Mouse (Mus musculus): ENCODE results near the gene Dscaml1. TPM values are rescaled to one million over a fixed set of nuclear protein-coding genes. Genes with fewer than 3 reads are reported as not detected.

The Dscaml1 gene
- polyA plus RNA-seq (2015; fragmentation: Nextera tagmentation; extraction: Ambion mirVana), result 0.09 and 0.24 TPM in 2 replicates

- Histone ChIP-seq H3K4me1 (replicated peaks; ENCODE audit: insufficient read depth, low read length) (peaks cover 9% of the 10 kb centered on the region), H3K9ac (ENCODE audit: low read depth, low read length) (no peak within 1 kb of the TSS), H3K9me3 (replicated peaks; ENCODE audit: low read length) (no peaks in the 10 kb centered on the region), H3K27ac (no peak within 1 kb of the TSS), H3K36me3 (ENCODE audit: insufficient read depth, low read length) (no peaks in the 10 kb centered on the region), H3K27me3 (ENCODE audit: insufficient read depth, low read length) (peaks cover 29% of the 10 kb centered on the region), H3K4me2 (ENCODE audit: low read length) (no peak within 1 kb of the TSS), H3K4me3 (replicated peaks; ENCODE audit: low read depth, low read length) (no peak within 1 kb of the TSS)
- WGBS, result 87% methylated on average over 4 of the region's 4 CpGs
- ATAC-seq (replicated peaks; ENCODE audit: low FRiP score, low read depth) (no peak), DNase-seq (ENCODE audit: low spot score) (no peak)
- TF ChIP-seq CTCF (IDR thresholded peaks at IDR 0.05; ENCODE audit: low read depth), result no peak
These were observed at the start of gene Dscaml1 for GRCm38 (mm10) chr9:45426456-45426855. TSS of gene Dscaml1 (plus strand) at chr9:45426628.

- DNase-seq (ENCODE audit: low spot score), result no peak
- ATAC-seq (replicated peaks; ENCODE audit: low FRiP score, low read depth), result no peak
- Histone ChIP-seq H3K9me3 (replicated peaks; ENCODE audit: low read length) (no peaks in the 10 kb centered on the region), H3K27ac (no peak overlapping the region), H3K4me1 (replicated peaks; ENCODE audit: insufficient read depth, low read length) (peaks cover 19% of the 10 kb centered on the region), H3K27me3 (ENCODE audit: insufficient read depth, low read length) (no peaks in the 10 kb centered on the region), H3K4me2 (ENCODE audit: low read length) (no peak overlapping the region), H3K4me3 (replicated peaks; ENCODE audit: low read depth, low read length) (no peak overlapping the region), H3K9ac (ENCODE audit: low read depth, low read length) (no peak overlapping the region), H3K36me3 (ENCODE audit: insufficient read depth, low read length) (no peaks in the 10 kb centered on the region)
- no peak for TF ChIP-seq CTCF (IDR thresholded peaks at IDR 0.05; ENCODE audit: low read depth)
- WGBS, result 84% methylated on average over 2 of the region's 2 CpGs
These were observed 49.5 kb upstream of the Dscaml1 start for GRCm38 (mm10) chr9:45376883-45377282.

- H3K9ac ChIP-seq (ENCODE audit: low read depth, low read length), result no peak overlapping the region
- H3K36me3 ChIP-seq (ENCODE audit: insufficient read depth, low read length), result no peaks in the 10 kb centered on the region
- H3K4me3 ChIP-seq (replicated peaks; ENCODE audit: low read depth, low read length), result no peak overlapping the region
- DNase-seq (ENCODE audit: low spot score), result no peak
- no peak overlapping the region for H3K27ac ChIP-seq
- WGBS, result 38% methylated on average over 10 of the region's 10 CpGs
- H3K4me2 ChIP-seq (ENCODE audit: low read length), result no peak overlapping the region
- TF ChIP-seq CTCF (IDR thresholded peaks at IDR 0.05; ENCODE audit: low read depth), result no peak
- ATAC-seq (replicated peaks; ENCODE audit: low FRiP score, low read depth), result no peak
- no peaks in the 10 kb centered on the region for H3K27me3 ChIP-seq (ENCODE audit: insufficient read depth, low read length)
- 0 out of 2 replicates have a peak, but pooled peaks cover 10% of the 10 kb centered on the region for H3K4me1 ChIP-seq (replicated peaks; ENCODE audit: insufficient read depth, low read length)
- H3K9me3 ChIP-seq (replicated peaks; ENCODE audit: low read length), result no peaks in the 10 kb centered on the region
These were observed 45.8 kb upstream of the Dscaml1 start for GRCm38 (mm10) chr9:45380411-45381251.

- H3K9me3 ChIP-seq (replicated peaks; ENCODE audit: low read length), result no peaks in the 10 kb centered on the region
- DNase-seq (ENCODE audit: low spot score) (no peak), ATAC-seq (replicated peaks; ENCODE audit: low FRiP score, low read depth) (no peak)
- no peak overlapping the region for H3K9ac ChIP-seq (ENCODE audit: low read depth, low read length)
- no peak overlapping the region for H3K27ac ChIP-seq
- H3K27me3 ChIP-seq (ENCODE audit: insufficient read depth, low read length), result no peaks in the 10 kb centered on the region
- 0 out of 2 replicates have a peak, but pooled peaks cover 10% of the 10 kb centered on the region for H3K4me1 ChIP-seq (replicated peaks; ENCODE audit: insufficient read depth, low read length)
- H3K4me2 ChIP-seq (ENCODE audit: low read length), result no peak overlapping the region
- 66% methylated on average over 5 of the region's 5 CpGs for WGBS
- TF ChIP-seq CTCF (IDR thresholded peaks at IDR 0.05; ENCODE audit: low read depth), result no peak
- no peaks in the 10 kb centered on the region for H3K36me3 ChIP-seq (ENCODE audit: insufficient read depth, low read length)
- no peak overlapping the region for H3K4me3 ChIP-seq (replicated peaks; ENCODE audit: low read depth, low read length)
These were observed 44.1 kb upstream of the Dscaml1 start for GRCm38 (mm10) chr9:45382336-45382735.

GRCm38 (mm10) chr9:45382834-45383233, 43.6 kb upstream of the Dscaml1 start:
- H3K9me3 ChIP-seq (replicated peaks; ENCODE audit: low read length), result no peaks in the 10 kb centered on the region
- no peak for ATAC-seq (replicated peaks; ENCODE audit: low FRiP score, low read depth)
- no peaks in the 10 kb centered on the region for H3K27me3 ChIP-seq (ENCODE audit: insufficient read depth, low read length)

GRCm38 (mm10) chr9:45383883-45384282, 42.5 kb upstream of the Dscaml1 start:
- Histone ChIP-seq H3K36me3 (ENCODE audit: insufficient read depth, low read length) (no peaks in the 10 kb centered on the region), H3K27ac (no peak overlapping the region), H3K9me3 (replicated peaks; ENCODE audit: low read length) (no peaks in the 10 kb centered on the region), H3K4me2 (ENCODE audit: low read length) (no peak overlapping the region), H3K9ac (ENCODE audit: low read depth, low read length) (no peak overlapping the region), H3K4me1 (replicated peaks; ENCODE audit: insufficient read depth, low read length) (0 out of 2 replicates have a peak, but pooled peaks cover 6% of the 10 kb centered on the region), H3K4me3 (replicated peaks; ENCODE audit: low read depth, low read length) (no peak overlapping the region), H3K27me3 (ENCODE audit: insufficient read depth, low read length) (no peaks in the 10 kb centered on the region)
- WGBS, result 90% methylated on average over 6 of the region's 6 CpGs
- no peak for TF ChIP-seq CTCF (IDR thresholded peaks at IDR 0.05; ENCODE audit: low read depth)
- DNase-seq (ENCODE audit: low spot score) (no peak), ATAC-seq (replicated peaks; ENCODE audit: low FRiP score, low read depth) (no peak)

More at GRCm38 (mm10) chr9:45382834-45383233, 43.6 kb upstream of the Dscaml1 start:
- no peak overlapping the region for H3K4me3 ChIP-seq (replicated peaks; ENCODE audit: low read depth, low read length)
- TF ChIP-seq CTCF (IDR thresholded peaks at IDR 0.05; ENCODE audit: low read depth), result no peak
- H3K9ac ChIP-seq (ENCODE audit: low read depth, low read length), result no peak overlapping the region
- no peak overlapping the region for H3K27ac ChIP-seq
- no peaks in the 10 kb centered on the region for H3K36me3 ChIP-seq (ENCODE audit: insufficient read depth, low read length)
- no peak overlapping the region for H3K4me2 ChIP-seq (ENCODE audit: low read length)
- no peak for DNase-seq (ENCODE audit: low spot score)
- 0 out of 2 replicates have a peak, but pooled peaks cover 10% of the 10 kb centered on the region for H3K4me1 ChIP-seq (replicated peaks; ENCODE audit: insufficient read depth, low read length)
- 87% methylated on average over 5 of the region's 5 CpGs for WGBS
